Mouse (Mus musculus): ENCODE measurements around the gene Ankrd40.

DNA sequence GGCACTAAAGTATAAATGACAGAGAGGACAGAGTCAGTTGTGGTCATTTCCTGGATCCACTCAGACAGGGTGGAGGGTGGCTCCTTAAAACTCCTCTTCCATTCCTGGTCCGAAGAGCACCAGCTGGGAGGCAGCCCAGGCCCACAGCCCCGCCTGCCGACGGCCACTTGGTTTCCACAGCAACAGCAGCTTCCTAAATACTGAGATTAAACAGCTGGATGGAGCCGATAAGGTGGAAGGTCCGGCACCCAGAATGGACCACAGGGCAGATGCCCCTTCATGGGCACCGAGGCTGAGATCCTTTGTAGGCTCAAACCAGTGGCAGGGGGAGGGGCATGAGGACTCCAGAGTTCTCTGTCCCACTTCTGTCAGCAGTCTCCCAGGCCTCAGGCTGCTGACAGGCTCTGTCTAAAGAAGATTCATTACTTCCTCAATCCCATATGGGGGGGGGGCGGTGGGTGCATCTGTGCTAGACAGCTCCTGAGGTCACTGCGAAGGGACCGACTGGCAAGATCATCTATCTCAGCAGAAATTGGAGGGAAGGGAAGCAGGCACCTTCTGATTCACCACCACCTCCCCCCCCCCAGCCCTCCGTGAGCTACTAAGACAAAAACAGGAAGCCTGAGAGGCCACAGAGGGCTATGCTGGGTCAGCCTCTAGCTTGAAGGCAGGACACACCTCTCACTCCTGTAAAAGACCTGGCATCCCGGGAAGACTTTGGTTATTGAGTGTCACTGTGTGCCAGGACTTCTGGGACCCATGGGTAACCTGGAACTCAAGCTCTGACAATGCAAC is 58.4 kb downstream of the Ankrd40 start:
- TF ChIP-seq CTCF (IDR thresholded peaks at IDR 0.05; ENCODE audit: low read depth) = no peak
- no peak for TF ChIP-seq EP300 (IDR thresholded peaks at IDR 0.05; ENCODE audit: low read depth)
